Mouse (Mus musculus) heart, postnatal 25 days (tissue): ENCODE measurements at regions not wholly inside any gene's neighbourhood (a gene's known extent, or its start where the extent isn't known, plus 50 kb on each side); places are given as distances from the start of the nearest gene placed in this dataset.

Experiments used
- DNase-seq: peaks from one replicate; pipeline ENCODE4 v3.0.0; 2022; ENCODE audit warnings: low spot score
- intact Hi-C: fragments of 180-260 bp; cut with DNase I; formaldehyde crosslinking; loops from one replicate; pipeline ENCODE4 v1.15.1; 2025

DNA sequence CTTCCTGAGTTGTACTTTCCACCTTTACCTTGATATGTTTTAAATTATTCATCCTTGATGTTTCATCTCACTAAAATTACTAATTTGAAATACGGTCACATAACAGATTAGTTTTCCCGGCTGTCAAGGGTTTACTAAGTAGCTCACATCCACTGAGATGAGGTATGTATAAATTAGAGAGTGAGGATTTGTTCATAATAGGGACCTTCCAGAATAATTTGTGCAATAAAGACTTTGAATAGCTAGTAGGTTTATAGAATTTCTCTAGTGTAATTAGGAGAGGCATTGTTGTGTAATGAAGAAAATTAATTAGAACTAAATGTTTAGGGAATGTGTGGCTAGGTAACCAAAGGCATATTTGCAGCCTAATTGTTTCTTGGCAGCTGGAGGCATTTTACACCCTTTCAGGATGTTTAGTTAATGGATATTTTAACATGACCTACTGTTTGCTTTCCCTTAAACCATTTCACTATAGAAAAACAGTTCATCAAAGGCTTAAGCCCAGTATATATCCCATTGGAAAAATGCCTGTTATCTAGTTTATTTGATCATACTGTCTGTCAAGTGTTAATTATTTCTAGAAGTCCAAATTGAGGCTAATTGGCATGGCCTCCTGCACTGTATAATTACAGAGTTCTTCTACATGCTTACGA lies 70.8 kb downstream of the Mat2b start:
- intact Hi-C loops: no loop called here
- DNase-seq: no peak

DNA sequence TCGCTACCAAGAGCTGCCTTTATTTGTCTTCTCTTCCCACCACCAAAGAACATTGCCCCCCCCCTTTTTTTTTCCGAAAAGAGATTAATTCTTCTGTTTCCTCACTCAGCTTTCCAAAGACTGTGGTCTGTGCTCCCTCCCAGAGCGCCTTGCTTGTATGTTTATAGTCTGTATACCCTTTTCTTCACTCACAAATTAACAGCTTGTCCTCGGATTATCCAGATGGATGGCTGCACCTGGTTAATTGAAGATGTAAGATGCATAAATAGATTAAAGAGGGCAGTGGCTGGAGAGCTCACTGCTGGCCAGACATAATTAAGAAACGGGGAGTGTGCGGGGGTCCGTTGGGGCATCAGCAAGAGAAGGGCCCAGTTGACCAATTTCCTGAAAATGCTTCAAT lies 75.0 kb downstream of the Mat2b start:
- intact Hi-C loops: no loop called here
- DNase-seq: no peak

- intact Hi-C loops: loop anchor here (5.0 kb wide), 2 partner anchors 1016 to 1666 kb away; no protein-coding TSS in a partner anchor
- DNase-seq: no peak
Observed at GRCm38 (mm10) chr11:40603008-40603407, 92.0 kb downstream of the Mat2b start.

DNA sequence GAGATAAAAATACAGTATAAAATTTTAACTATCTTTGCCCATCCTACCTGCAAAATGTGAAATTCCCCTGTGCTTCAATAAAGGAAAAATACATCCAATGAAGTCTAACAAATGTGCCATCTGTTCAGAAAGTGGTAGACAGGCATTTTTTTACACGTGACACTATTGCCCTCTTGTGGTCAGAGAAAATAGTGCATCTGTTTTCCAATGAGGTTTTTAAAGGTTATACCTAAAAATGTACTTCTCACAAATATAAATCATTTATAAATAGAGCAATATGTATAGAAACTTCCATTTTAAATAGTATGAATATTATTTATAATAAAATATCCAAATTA lies 93.5 kb downstream of the Mat2b start:
- no peak for DNase-seq
- intact Hi-C loops: loop anchor here (5.0 kb wide), 2 partner anchors 1014 to 1664 kb away; no protein-coding TSS in a partner anchor

GRCm38 (mm10) chr11:40600773-40601571 lies 94.0 kb downstream of the Mat2b start:
- intact Hi-C loops: loop anchor here (5.0 kb wide), 2 partner anchors 1014 to 1664 kb away; no protein-coding TSS in a partner anchor
- DNase-seq: no peak

GRCm38 (mm10) chr11:40599956-40600772 lies 94.8 kb downstream of the Mat2b start:
- no peak for DNase-seq
- intact Hi-C loops: loop anchor here (5.0 kb wide), 2 partner anchors 1013 to 1663 kb away; no protein-coding TSS in a partner anchor

- intact Hi-C loops: no loop called here
- DNase-seq: no peak
Observed at GRCm38 (mm10) chr11:40596347-40596746, 98.7 kb downstream of the Mat2b start.

DNA sequence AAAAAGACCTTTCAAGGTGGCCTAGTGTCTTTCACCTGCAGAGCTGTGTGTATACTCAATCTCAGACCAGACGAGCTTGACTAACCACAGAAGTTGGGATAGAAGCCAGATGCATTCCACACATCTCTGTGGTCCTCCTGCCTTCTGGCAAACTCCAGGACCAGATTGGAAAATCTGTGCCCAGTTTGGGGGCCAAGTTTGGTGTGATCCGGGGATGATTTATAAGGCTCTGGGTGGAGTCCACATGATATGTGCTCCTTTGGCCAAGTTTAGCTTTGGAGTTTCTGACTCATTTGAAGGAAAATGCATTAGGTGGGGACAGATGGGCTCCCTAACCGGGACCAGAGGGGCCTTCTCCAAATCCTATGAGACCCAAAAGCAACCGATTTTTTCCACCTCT lies 102.9 kb downstream of the Mat2b start:
- DNase-seq: no peak
- intact Hi-C loops: no loop called here

DNA sequence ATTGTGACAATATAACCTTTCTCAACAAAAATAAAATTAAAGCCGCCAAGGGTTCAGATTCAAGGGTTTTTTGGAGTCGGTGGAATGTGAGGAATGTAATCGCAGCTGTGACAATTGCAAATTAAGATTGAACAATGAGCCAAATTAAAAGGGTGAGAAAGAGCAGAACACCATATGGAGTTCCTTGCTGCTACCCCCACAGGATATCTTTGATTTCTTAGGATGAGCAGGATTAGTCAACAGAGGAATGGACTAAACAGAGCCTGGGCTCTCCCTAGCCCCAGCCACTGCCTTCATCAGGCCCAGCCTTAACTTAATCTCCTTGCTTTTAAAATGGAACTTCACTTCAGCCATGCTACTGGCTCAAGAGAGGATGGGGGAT lies 121.3 kb downstream of the Mat2b start:
- DNase-seq: no peak
- intact Hi-C loops: no loop called here

DNA sequence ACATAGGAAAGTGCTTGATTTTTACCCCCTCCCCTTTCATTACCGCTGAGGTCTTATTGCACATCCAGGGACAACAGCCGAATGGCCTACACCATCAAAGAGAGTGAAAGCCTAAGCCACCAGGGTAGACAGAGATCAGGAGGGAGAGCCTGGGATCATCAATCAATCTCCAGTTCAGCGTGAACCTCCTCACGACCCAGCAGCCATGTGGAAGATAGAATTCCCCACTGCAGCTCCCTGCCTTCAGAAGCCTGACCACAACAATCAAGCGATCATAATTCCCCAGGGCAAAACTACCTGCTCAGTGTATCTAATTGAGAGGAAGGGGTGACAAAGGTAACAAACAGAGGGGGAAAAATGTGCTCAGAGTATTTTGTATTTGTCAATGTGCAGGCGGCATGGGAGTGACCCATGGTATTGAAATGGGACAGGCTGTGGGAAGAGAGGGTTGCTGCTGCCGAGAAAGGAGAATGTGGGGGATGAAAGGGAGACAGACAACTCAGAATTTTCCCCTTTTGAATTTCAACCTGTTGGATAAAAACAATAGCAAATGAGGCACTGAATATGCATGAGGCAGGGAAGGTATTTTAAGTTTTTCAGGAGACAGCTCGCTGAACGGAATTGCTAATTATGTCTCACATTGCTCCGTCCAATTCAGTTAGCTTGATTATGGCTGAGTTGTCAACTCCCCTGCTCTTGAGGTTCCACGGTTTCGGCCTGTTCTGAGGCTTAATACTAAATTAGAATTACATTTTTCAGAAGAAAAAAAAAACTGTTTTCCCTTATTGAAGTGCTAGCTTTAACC lies 121.8 kb downstream of the Mat2b start:
- DNase-seq: no peak
- intact Hi-C loops: no loop called here

DNA sequence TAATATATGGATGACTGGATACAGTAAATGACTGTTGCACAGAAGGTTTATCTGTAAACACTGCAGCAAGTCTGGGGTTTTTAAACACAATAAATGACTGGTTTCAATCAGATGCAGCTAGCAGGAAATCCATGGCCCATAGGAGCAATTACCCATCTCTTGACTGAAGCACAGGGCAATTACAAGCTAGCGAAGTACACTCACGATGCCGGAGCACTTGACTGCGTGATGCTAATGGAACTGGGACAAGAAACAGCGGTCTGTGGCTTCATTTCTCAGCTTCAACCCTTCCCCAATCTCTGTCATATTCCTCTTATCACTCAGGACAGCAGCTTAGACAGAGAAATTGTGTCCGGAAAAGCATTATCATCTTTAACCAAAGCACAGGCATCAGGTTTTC lies 132.1 kb downstream of the Mat2b start:
- intact Hi-C loops: no loop called here
- DNase-seq: no peak

GRCm38 (mm10) chr11:40561983-40562382 lies 133.0 kb downstream of the Mat2b start:
- intact Hi-C loops: no loop called here
- no peak for DNase-seq

GRCm38 (mm10) chr11:40561400-40561799 lies 133.6 kb downstream of the Mat2b start:
- DNase-seq: no peak

DNA sequence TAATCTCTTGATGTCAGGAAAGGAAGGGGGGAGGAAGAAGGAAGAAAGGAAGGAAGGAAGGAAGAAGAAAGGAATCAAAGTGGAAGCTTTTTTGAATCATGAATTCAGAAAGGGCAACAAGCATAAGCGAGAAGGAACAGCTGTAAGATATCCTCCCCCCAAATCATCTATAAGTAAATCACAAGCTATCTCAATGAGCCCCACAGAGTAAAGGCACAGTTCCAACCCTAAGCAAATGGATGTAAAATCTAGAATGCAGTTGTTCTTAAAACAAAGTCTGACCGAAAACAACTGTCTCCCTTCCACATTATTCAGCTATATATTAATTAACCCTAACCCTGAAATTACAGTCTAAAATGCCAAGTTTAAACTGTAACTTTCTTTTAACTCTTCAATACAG lies 136.5 kb downstream of the Mat2b start:
- DNase-seq: no peak

More at GRCm38 (mm10) chr11:40561400-40561799, 133.6 kb downstream of the Mat2b start:
- intact Hi-C loops: no loop called here

DNA sequence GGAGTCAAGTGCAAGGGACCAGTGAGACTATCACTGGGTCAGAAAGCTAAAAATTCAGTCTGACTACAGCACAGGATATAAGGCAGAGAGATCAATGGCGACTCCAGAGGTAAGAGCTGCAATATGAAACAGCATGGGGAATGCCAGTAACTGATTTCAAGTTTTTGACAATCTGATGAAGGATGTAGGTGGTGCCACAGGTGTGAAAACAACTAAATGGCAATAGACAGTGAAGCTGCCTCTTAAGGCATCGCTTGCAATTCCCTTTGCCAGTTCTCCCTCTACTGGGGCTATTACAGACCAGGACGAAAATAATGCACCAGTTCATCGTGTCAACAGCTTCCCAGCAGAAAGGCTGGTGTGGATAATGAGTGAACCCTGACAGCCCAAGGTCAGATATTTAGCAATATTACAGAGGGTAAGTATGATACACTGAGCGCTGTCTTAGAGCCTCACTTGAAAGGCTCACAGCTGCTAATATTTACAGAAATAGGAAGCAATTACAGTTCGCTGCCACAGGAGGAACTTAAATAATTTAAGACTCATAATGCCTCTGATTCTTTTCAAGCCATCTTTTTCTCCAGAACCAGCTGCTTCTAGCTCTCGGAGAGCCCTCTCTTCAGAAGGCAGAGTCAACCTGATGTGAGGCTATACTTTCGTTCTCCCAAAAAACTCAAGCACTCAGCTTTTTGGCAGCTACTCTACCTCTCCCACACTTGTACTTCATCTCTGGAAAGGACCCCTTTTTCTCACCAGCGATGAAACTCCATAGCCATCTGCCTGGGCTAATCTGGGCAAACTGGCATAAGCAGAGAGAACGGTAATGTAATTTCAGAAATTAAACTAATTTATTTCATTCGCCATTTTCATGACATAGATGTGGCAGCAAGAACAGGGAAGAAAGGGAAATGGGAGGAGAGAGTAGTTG lies 139.9 kb downstream of the Mat2b start:
- DNase-seq: no peak
- intact Hi-C loops: no loop called here

More for the DNA sequence above, 136.5 kb downstream of the Mat2b start:
- intact Hi-C loops: no loop called here

DNA sequence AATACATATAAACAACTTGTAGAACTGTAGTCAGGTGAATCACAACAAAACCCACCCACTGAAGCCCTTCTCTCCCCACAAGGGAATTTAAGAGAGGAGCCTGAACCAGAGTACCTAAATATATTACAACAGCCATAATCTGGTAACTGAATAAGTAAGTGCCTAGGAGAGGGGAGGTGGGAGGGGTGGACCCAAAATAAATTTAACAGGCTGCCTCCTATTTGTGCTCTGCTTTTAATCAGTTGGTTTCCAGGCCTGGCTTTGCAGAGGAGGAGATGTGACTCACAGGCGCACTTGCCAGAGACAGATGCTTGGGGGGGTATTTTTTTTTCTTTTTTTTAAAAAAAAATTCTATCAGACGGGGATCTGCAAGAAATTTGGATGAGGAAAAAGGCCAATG lies 142.9 kb downstream of the Mat2b start:
- intact Hi-C loops: no loop called here

GRCm38 (mm10) chr11:40546596-40546995 lies 148.4 kb downstream of the Mat2b start:
- no peak for DNase-seq
- intact Hi-C loops: no loop called here

More for the DNA sequence above, 142.9 kb downstream of the Mat2b start:
- DNase-seq: no peak

DNA sequence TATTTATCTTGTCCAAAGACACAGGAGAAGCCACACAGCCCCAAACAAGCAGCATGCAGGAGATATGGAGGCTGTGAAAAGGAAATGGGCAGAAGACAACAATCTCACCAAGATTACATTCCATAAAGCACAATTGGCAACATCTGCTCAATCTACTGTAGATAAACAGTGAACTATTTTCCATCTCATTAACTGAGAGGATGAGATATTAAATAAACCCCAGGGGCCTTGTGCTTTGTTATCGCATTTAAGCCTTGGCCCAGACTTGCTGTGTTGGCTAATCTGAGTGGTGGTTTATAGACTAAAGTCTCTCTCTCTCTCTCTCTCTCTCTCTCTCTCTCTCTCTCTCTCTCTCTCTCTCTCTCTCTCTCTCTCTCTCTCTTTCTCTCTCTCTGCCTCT lies 149.5 kb downstream of the Mat2b start:
- DNase-seq: no peak
- intact Hi-C loops: no loop called here

GRCm38 (mm10) chr11:40540229-40540628 lies 154.8 kb downstream of the Mat2b start:
- intact Hi-C loops: no loop called here

More at GRCm38 (mm10) chr11:40540229-40540628, 154.8 kb downstream of the Mat2b start:
- no peak for DNase-seq
